Mouse (Mus musculus) megakaryocyte, embryonic 14.5 days (primary cell): ENCODE data around the gene Alpk1.

ENCODE experiments used
- FLI1 ChIP-seq: IDR thresholded peaks from 2 replicates; pipeline ENCODE4 v1.6.1; 2012; ENCODE audit warnings: low read length, inconsistent platforms, mixed read lengths
- GATA1 ChIP-seq: IDR thresholded peaks from 3 replicates; pipeline ENCODE4 v1.6.1; 2012; ENCODE audit warnings: mixed read lengths, low read length, inconsistent platforms, borderline replicate concordance

- TF ChIP-seq GATA1 (no peak), FLI1 (no peak)
Observed at GRCm38 (mm10) chr3:127705139-127705514, 75.2 kb downstream of the Alpk1 start.
